Mouse (Mus musculus) small intestine, adult 2 months (tissue): ENCODE measurements around the gene Ptprh.

Experiments
- CTCF ChIP-seq: fragments of 200-500 bp; IDR thresholded peaks from 2 replicates; pipeline ENCODE4 v1.5.1; 2012; ENCODE audit warnings: low read depth, mild to moderate bottlenecking, control low read depth, inconsistent platforms, low read length, moderate library complexity, mixed read lengths; ENCODE audit not compliant: insufficient replicate concordance, insufficient read length; ENCODE audit errors: extremely low read depth
- POLR2A ChIP-seq: fragments of 200-500 bp; IDR thresholded peaks from 2 replicates; pipeline ENCODE4 v1.6.1; 2012; ENCODE audit warnings: low read depth, mild to moderate bottlenecking, control low read depth, inconsistent platforms, low read length, moderate library complexity

- peak; percentile 70 for TF ChIP-seq POLR2A
- peak; percentile 26; the same call in 1 of the 2 replicates for TF ChIP-seq CTCF
These were observed 102.1 kb downstream of the Ptprh start, which contains the start of gene Ppp1r12c for GRCm38 (mm10) chr7:4501558-4502397.
